Mouse (Mus musculus) myocyte (in vitro differentiated cells): ENCODE results near the gene Pced1b.

Source experiments
- CEBPB ChIP-seq: IDR thresholded peaks from 2 replicates; pipeline ENCODE4 v1.6.1; 2011; ENCODE audit warnings: mild to moderate bottlenecking, moderate library complexity; ENCODE audit not compliant: poor library complexity, insufficient read depth, severe bottlenecking
- E2F4 ChIP-seq: IDR thresholded peaks from one replicate; pipeline ENCODE4 v1.6.1; 2011; ENCODE audit warnings: mild to moderate bottlenecking, control low read depth, moderate library complexity; ENCODE audit not compliant: insufficient read depth
- MAX ChIP-seq: IDR thresholded peaks from one replicate; pipeline ENCODE4 v1.6.1; 2011; ENCODE audit warnings: low read depth, mild to moderate bottlenecking, control low read depth
- MYOD1 ChIP-seq, 3 experiments: IDR thresholded peaks; one replicate each; pipeline ENCODE4 v1.6.1; 2011; ENCODE audit warnings: control low read depth in 2 of 3, low read depth in 2 of 3, mild to moderate bottlenecking in 2 of 3, moderate library complexity in 1 of 3; ENCODE audit not compliant: insufficient read length in 2 of 3, control insufficient read depth in 1 of 3
- MYOG ChIP-seq, 3 experiments: IDR thresholded peaks; one replicate each; pipeline ENCODE4 v1.6.1; 2011; ENCODE audit warnings: control low read depth in 2 of 3, low read depth in 2 of 3, mild to moderate bottlenecking in 2 of 3; ENCODE audit not compliant: insufficient read length in 2 of 3, control insufficient read depth in 1 of 3, insufficient read depth in 1 of 3
- POLR2A ChIP-seq: IDR thresholded peaks from one replicate; pipeline ENCODE4 v1.6.1; 2011; ENCODE audit warnings: low read depth, mild to moderate bottlenecking, control low read depth, moderate library complexity; ENCODE audit not compliant: insufficient read length
- POLR2AphosphoS2 ChIP-seq: IDR thresholded peaks from one replicate; pipeline ENCODE4 v1.6.1; 2011; ENCODE audit warnings: low read depth, control low read depth; ENCODE audit not compliant: insufficient read length
- REST ChIP-seq: IDR thresholded peaks from one replicate; pipeline ENCODE4 v1.6.1; 2011; ENCODE audit warnings: mild to moderate bottlenecking, control low read depth, moderate library complexity; ENCODE audit not compliant: insufficient read depth, insufficient read length
- SRF ChIP-seq: IDR thresholded peaks from one replicate; pipeline ENCODE4 v1.6.1; 2011; ENCODE audit warnings: low read depth; ENCODE audit not compliant: control insufficient read depth, insufficient read length
- TCF12 ChIP-seq: IDR thresholded peaks from one replicate; pipeline ENCODE4 v1.6.1; 2011; ENCODE audit warnings: mild to moderate bottlenecking, control low read depth; ENCODE audit not compliant: poor library complexity, insufficient read depth, severe bottlenecking
- TCF3 ChIP-seq: IDR thresholded peaks from one replicate; pipeline ENCODE4 v1.6.1; 2011; ENCODE audit warnings: low read depth, control low read depth; ENCODE audit not compliant: insufficient read length
- USF1 ChIP-seq: IDR thresholded peaks from one replicate; pipeline ENCODE4 v1.6.1; 2011; ENCODE audit warnings: low read depth, mild to moderate bottlenecking, control low read depth, moderate library complexity

DNA sequence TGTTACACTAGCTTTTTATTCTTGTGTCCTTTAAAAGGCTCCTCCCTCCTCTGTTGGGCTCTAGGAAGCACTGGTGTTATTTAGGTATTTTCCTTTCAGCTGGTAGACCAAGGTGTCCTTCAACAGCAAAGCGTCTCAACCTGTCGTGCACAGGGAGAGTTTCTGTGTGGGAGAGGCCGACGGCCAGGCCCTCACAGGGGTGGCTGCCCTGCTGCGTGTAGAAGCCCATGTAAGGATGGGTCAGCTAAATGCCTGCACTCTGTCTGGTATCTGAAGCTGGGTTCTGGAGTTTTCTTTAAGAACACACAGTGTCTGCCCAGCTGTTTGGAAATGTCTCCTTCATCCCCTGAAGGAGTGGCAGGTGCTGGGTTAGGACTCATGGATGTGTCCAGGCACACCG, 43.4 kb downstream of the Pced1b start:
- TF ChIP-seq POLR2A (no peak), USF1 (no peak), POLR2AphosphoS2 (no peak), MYOG (IDR thresholded peaks at IDR 0.05; ENCODE audit: control insufficient read depth in 1 of 3, insufficient read depth in 1 of 3, insufficient read length in 2 of 3, low read depth in 2 of 3) (no peak), TCF12 (no peak), REST (no peak), TCF3 (no peak), CEBPB (no peak), MAX (no peak), MYOD1 (IDR thresholded peaks at IDR 0.05; ENCODE audit: control insufficient read depth in 1 of 3, insufficient read length in 2 of 3, low read depth in 2 of 3) (no peak), SRF (no peak), E2F4 (no peak)
